Mouse (Mus musculus) stomach, embryonic 14.5 days (tissue): Measurements from ENCODE around the gene Zfp558. TPM values are rescaled to one million over a fixed set of nuclear protein-coding genes. Genes with fewer than 3 reads are reported as not detected.
"Not testable (repeated sequence)": the region's sequence is repeated elsewhere in the genome, so short reads cannot be mapped to it uniquely, and the experiment has no call there.

Experiments used
- ATAC-seq: fragments of 200-750 bp; cut with Nextera tagmentation; 2 replicates; pipeline ENCODE4 v1.8.0; 2017; ENCODE audit warnings: low read depth, moderate TSS enrichment; ENCODE audit not compliant: insufficient number of reproducible peaks, insufficient read depth, low FRiP score
- H3K27ac ChIP-seq: fragments of 300-500 bp; sonication (generic); 2 replicates; pipeline ENCODE4 v1.5.1; 2014; ENCODE audit warnings: mild to moderate bottlenecking, low read length, moderate library complexity, mixed read lengths
- H3K27me3 ChIP-seq: fragments of 300-500 bp; sonication (generic); 2 replicates; pipeline ENCODE4 v1.6.1; 2014; ENCODE audit warnings: low read length, control low read depth, mixed read lengths; ENCODE audit not compliant: control insufficient read depth, insufficient read depth
- H3K36me3 ChIP-seq: fragments of 300-500 bp; sonication (generic); 2 replicates; pipeline ENCODE4 v1.6.1; 2014; ENCODE audit warnings: mild to moderate bottlenecking, control low read depth, low read length, moderate library complexity, mixed read lengths; ENCODE audit not compliant: control insufficient read depth, insufficient read depth
- H3K4me1 ChIP-seq: fragments of 300-500 bp; sonication (generic); 2 replicates; pipeline ENCODE4 v1.6.1; 2014; ENCODE audit warnings: low read length, control low read depth, mixed read lengths; ENCODE audit not compliant: control insufficient read depth, insufficient read depth
- H3K4me2 ChIP-seq: fragments of 300-500 bp; sonication (generic); replicated peaks from 2 replicates; pipeline ENCODE4 v1.6.1; 2014; ENCODE audit warnings: low read depth, low read length, control low read depth
- H3K4me3 ChIP-seq: fragments of 300-500 bp; sonication (generic); 2 replicates; pipeline ENCODE4 v1.5.1; 2014; ENCODE audit warnings: low read depth, low read length, control low read depth
- H3K9ac ChIP-seq: fragments of 300-500 bp; sonication (generic); replicated peaks from 2 replicates; pipeline ENCODE4 v1.6.1; 2014; ENCODE audit warnings: low read depth, mild to moderate bottlenecking, control low read depth, low read length, moderate library complexity, mixed read lengths
- H3K9me3 ChIP-seq: fragments of 300-500 bp; sonication (generic); 2 replicates; pipeline ENCODE4 v1.6.1; 2016; ENCODE audit warnings: low read depth, low read length, control low read depth; ENCODE audit not compliant: control insufficient read depth
- WGBS: fragments of 180-500 bp; shearing (Covaris S2); extraction: QIAGEN DNeasy Blood & Tissue Kit; methylation state at CpG from one replicate; pipeline ENCODE4 v1.1.7; 2014; 5-methylcytosine and 5-hydroxymethylcytosine counted together
- microRNA-seq: library from miRNA; unstranded; fragments of <30 nt; microRNA quantifications from one replicate; pipeline ENCODE4, GENCODE M21; 2016
- polyA plus RNA-seq: library from polyadenylated mRNA; unstranded; fragments of >200 nt; fragmentation: Nextera tagmentation; extraction: Ambion mirVana; gene quantifications from 2 replicates; pipeline ENCODE4 v1.2.1, GENCODE M21; 2014

The Zfp558 gene
- polyA plus RNA-seq, 1 experiment from 2014 or later, result 6.1 TPM

DNA sequence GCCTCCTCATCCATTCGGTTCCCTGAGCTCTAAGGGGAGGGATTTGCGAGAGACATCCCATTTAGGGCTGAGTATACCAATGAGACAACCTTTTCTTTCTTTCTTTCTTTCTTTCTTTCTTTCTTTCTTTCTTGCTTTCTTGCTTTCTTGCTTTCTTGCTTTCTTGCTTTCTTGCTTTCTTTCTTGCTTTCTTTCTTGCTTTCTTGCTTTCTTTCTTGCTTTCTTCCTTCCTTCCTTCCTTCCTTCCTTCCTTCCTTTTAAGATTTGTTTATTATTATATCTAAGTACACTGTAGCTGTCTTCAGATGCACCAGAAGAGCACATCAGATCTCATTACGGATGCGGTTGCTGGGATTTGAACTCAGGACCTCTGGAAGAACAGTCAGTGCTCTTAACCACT lies 65.7 kb downstream of the Zfp558 start:
- ATAC-seq, H3K27me3 ChIP-seq, H3K9ac ChIP-seq, H3K9me3 ChIP-seq, H3K36me3 ChIP-seq, H3K4me2 ChIP-seq, H3K4me3 ChIP-seq, H3K4me1 ChIP-seq, H3K27ac ChIP-seq: not testable (repeated sequence)
- 79% methylated on average over 4 of the region's 4 CpGs for WGBS

Small RNA genes within 50 kb of the gene (microRNA-seq; reads per million reads assigned to microRNA genes)
- gene Gm22854, result not detected

Other genes starting within 250 kb of the Zfp558 start
- gene Chordc1, start 186.1 kb downstream of the Zfp558 start, polyA plus RNA-seq, result 98.5 and 107 TPM in 2 replicates
- gene Naalad2, start 75.3 kb downstream of the Zfp558 start, polyA plus RNA-seq, result 4.1 and 4.3 TPM in 2 replicates
- not detected in 2 replicates for gene Ubtfl1, start 73.8 kb downstream of the Zfp558 start, polyA plus RNA-seq
- not detected in 2 replicates for gene Mbd3l2, start 47.6 kb downstream of the Zfp558 start, polyA plus RNA-seq
- not detected in 2 replicates for gene Mbd3l1, start 91 bp upstream of the Zfp558 start, polyA plus RNA-seq
- 5.4 and 6.1 TPM in 2 replicates for gene Muc16, start 196.3 kb upstream of the Zfp558 start, polyA plus RNA-seq